Mouse (Mus musculus) forelimb bud, embryonic 11.5 days (tissue): ENCODE results near the gene Ctbp2.

Experiments
- DNase-seq: peaks from one replicate; pipeline ENCODE4 v3.0.0-alpha.2; 2012; ENCODE audit warnings: low read depth, low spot score

Ctbp2 gene

GRCm38 (mm10) chr7:132939118-132939517, 185.0 kb downstream of the Ctbp2 start:
- no peak for DNase-seq
